Mouse (Mus musculus) embryo, embryonic 10.5 days (tissue): Measurements from ENCODE around the gene Rpl36al.
"Not testable (repeated sequence)": the region's sequence is repeated elsewhere in the genome, so short reads cannot be mapped to it uniquely, and the experiment has no call there.

ENCODE experiments used
- DNase-seq: peaks from one replicate; pipeline ENCODE4 v3.0.0-alpha.2; 2015; ENCODE audit warnings: low spot score

Gene Rpl36al

DNA sequence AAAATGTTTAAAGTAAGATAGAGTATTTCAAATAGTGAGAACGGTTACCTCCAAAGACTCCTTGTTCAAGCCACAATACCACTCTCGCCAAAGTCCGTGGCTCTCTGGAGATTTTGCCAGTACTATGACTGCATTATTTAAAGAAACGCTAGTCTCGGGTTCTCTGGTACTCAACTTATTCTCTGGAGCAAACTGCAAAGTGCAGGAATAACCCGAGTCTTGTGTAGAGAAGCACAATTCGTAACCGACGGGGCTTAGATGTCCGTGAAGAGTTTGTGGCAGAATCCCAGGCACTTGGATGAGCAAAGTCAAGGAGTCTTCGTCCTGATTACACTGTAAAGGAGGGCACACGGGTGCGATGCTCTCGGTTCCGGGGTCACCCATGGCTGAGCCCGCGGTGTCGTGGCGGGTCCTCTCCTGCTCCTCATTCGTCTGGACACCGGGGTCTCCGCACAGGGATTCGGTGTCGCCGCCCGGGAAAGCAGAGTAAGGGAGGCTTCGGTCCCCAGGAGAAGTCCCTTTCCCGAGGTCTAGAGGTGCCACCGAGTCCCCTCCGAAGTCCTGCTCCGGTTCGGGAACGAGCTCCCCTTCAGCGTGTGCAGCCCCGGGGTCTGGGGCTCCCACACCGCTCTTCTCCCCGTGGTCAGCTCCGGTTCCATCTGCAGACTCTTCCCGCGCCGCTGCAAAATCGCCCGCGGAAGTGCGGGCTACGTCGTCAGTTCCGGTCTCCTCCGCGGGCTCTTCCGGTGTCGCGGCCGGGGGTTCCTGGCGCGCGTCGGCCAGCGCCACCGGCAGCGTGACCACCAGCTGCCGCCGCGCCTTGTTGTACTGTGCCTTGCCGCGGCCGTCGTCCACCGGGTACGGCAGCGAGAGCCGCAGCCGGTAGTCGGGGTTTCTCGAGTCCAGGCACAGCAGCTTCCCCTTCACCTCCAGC lies 12.8 kb upstream of the Rpl36al start, which contains the start of gene Gm49383:
Gene Gm49383 (minus strand): TSS at position 661 of the 934 bp plus-strand sequence.
- peak; percentile 90 for DNase-seq

DNA sequence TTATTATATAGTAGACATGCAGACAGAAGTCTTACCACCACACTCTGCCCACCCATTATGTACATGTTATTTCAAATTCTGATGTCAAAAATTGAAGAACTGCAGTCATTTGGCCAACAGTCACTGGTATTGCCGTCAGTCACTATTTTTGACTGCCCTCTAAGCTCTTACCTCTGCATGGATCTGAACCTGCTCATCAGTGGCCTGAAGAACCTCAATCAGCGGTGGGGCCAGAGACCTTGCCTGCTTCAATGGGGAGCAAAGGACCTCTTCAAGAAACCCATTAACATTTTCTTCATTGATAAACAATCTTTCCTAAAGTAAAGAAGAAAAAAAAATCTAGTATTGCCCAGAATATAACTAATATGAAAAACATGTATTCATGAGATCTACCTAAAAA lies 8.8 kb upstream of the Rpl36al start:
- no peak for DNase-seq

DNA sequence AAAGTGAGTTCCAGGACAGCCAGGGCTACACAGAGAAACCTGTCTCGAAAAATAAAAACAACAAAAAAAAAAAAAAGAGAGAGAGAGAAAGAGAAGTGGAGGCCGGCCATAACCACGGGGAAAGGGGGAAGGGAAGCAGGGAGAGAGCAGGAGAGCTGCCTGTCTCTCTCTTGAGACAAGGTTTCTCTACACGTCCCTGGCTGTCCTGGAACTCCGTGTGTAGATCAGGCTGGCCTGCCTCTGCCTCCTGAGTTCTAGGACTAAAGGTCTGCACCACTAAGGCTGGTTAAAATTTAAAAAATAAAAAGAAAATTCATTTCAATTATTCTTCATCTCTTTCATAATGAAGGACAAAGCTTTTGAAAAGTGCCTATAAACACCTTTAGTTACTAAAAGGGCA lies 7.5 kb upstream of the Rpl36al start:
- DNase-seq: no peak

DNA sequence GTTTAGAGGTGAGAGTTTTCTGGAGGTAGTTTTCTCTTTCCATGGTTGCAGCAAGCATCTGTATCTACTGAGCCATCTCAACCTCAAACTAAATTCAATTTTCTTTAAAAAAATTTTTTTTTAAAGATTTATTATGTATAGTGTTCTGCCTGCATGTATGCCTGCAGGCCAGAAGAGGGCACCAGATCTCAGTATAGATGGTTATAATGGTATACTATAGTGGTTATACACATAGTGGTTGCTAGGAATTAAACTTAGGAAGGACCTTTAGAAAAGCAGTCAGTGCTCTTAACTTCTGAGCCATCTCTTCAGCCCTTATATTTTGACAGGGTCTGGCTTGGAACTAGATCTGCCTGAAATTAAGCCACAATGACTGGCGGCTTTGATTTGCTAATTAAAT lies 6.6 kb upstream of the Rpl36al start:
- no peak for DNase-seq

DNA sequence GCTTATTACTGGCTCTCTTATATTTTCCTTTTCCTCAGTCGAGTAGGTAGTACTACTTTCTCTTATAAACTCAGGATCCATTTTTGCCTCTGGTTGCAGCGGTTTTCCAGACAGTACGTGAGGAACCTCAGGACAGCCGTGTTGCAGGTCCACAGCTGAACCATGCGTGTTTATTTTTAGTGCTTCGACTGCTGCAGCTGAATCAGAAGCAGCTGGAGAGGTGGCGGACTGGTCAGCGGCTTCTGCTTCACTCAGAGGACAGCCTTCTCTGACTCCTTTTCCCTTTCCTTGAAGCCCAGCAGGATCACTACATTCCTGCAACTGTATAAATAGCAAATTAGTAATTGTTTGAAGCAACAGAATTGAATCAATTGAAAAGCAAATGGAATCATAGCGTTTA lies 6.2 kb upstream of the Rpl36al start:
- no peak for DNase-seq

DNA sequence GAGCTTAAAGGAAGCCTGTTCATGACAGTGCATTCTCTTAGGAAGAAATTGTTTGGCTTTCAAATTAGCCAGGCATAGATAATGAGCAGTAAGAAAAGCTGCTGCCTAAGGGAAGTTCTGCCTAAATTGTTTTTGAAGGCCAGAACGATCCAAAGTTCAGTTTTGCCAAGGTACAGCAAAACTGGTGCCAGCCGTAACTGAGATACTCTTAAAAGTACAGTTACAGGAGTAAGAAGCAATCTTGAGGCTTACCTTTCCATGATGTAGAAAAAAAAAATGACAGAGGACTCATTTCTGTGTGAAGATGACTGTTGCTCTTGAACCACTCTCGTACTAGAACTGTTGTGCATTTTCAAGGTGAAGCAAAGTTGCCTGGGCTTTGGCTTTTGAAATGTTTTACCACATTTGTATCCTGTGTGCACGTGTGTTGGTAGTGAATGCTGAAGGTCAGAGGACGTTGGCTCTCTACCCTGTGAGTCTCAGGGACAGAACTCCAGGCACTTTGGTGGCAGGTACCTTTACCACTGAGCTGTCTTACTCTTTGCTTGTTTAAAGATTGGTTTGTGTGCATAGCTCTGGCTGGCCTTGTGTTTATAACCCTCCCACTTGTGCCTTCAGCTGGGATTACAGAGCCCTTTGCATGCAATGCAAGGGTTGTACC lies 3.1 kb upstream of the Rpl36al start:
- DNase-seq: no peak

DNA sequence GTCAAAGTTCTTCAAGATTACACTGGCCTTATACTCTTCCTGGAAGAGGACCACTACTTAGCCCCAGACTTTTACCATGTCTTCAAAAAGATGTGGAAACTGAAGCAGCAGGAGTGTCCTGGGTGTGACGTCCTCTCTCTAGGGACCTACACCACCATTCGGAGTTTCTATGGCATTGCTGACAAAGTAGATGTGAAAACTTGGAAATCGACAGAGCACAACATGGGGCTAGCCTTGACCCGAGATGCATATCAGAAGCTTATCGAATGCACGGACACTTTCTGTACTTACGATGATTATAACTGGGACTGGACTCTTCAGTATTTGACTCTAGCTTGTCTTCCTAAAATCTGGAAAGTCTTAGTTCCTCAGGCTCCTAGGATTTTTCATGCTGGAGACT lies 1.5 kb upstream of the Rpl36al start:
- no peak for DNase-seq

DNA sequence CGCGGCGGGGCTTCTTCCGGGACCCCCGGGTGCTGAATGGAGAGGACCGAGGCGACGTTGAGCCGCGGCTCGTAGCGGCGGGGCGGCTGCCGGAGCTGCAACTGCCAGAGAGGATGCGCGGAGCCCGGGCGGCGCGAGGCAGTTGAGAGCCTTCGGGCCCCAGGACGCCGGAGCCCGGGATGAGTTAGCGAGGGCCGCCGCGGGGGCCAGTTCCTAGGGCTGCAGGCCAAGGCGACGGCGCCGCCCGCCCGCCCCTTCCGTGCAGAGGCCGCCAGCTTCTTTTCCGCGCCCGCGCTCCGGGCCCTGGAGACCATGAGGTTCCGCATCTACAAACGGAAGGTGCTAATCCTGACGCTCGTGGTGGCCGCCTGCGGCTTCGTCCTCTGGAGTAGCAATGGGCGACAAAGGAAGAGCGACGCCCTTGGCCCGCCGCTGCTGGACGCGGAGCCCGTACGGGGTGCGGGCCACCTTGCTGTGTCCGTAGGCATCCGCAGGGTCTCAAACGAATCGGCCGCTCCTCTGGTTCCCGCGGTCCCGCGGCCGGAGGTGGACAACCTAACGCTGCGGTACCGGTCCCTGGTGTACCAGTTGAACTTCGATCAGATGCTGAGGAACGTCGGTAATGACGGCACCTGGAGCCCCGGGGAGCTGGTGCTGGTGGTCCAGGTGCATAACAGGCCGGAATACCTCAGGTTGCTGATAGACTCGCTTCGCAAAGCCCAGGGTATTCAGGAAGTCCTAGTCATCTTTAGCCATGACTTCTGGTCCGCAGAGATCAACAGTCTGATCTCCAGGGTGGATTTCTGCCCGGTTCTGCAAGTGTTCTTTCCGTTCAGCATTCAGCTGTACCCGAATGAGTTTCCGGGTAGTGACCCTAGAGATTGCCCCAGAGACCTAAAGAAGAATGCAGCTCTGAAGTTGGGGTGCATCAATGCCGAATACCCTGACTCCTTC lies 736 bp upstream of the Rpl36al start:
- peak; percentile 52 for DNase-seq

DNA sequence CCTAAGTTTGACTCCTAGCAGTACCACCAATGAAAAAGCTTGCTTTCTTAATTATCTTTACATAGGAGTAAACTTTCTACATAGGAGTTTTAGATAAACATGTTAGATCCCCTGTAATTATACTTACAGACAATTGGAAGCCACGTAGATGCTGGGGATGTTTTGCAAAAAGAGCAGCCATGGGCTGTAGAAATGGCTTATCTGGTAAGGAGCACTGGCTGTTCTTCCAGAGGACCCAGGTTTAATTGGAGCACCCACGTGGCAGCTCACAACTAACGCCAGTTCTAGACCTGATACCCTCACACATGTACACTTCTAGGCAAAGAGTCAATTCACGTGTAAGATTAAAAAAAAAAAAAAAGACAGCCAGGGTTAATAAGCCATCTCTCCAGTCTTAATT lies 2.1 kb downstream of the Rpl36al start:
- DNase-seq: no peak

DNA sequence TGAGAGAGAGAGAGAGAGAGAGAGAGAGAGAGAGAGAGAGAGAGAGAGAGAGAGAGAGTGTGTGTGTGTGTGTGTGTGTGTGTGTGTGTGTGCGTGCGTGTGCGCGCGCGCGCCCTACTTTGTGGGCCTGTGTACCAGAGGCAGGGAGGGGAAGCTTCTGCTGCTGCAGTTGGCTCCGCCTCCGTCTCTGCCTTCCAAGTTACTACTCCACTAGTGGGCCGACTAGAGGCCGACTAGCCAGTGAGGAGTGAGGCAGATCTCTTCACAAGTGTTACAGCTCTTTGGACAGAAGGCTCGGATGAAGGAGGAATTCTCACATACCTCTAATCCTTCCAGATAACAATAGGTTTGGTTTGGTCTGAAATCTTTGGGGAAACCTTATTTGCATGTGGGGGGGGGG lies 4.5 kb downstream of the Rpl36al start:
- DNase-seq: no peak

DNA sequence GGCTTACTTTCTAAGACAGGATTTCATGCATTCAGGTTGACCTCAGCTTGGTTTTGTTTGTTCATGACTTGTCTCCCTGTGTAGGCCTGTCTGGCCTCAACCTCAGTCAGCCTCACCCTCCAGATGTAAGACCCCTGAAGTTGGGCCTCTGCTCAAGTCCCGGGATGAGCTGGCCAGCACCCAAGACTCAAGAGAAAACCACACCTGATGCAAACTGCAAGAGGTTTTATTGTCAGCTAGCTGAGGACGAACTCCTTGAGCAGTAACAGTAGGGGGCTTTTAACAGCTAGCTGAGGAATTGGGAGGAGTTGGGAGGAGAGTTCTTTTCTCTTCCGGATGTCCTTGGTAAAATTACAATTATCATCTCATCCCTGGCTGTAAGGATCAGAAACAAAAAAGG lies 6.4 kb downstream of the Rpl36al start:
- no peak for DNase-seq

DNA sequence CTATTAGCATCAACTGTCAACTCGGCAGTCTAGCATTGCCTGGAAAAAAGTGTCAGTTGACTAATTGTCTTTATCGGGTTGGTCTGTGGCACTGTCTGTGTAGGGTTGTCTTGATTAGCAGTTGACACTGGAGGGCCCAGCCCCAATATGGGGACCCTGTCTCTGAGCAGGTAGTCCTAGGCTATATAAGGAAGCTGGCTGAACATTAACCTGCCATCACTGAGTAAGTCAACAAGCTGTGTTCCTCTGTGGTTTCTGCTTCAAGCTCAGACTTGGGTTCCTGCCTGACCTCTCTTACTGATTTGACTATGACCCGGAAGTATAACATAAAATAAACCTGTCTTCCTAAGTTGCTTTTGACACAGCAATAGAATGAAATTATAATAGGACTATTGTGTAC lies 7.9 kb downstream of the Rpl36al start:
- no peak for DNase-seq

DNA sequence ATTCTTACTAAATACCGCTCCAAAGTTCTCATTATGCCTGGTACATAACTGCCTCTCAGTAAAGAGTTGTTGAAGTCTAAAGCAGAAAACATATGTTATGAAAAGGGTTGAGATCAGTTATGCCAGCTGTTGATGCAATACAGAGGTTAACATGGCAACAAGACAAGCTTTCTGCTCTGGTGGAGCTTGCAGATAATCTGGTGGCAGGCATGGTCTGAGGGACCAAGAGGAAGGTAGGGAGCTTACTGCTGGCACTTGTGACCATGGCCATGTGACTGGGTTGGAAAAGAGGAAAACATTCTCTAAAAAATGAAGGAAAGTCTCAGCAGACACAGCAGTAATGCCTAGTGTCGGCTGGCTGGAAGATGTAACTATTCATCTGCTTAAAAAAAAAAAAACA lies 12.6 kb downstream of the Rpl36al start:
- DNase-seq: no peak

DNA sequence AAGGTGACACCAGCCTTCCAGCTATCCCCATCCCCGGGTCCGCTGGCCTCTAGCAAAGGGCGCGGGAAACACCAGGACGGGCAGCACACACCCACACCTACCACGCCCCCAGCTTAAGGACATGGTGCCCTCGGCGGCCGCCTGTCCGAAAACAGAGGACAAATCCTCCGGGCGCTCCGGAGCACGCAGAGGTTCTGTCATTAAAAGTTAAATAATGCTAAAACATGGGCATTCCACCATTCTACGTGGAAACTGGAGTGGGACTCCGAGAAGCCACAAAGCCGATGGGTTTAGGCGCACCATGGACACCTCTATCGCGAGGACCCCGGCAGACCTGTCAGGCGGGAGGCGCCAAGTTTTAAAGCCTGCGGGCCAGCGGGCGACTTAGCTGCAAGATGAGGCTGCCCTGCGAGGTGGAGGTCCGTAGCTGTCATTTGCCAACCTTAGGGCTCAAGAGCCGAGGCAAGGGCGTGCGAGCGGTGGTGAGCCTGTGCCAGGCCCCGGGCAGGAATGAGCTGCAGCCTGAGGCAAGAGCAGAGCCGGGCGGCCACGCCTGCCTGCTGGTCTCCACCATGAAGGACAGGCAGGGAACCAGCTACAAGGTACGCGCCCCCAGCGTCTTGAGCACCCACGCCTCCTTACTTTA lies 15.3 kb downstream of the Rpl36al start, which contains the start of gene Lrr1:
Gene Lrr1 (plus strand): TSS at position 354 of the 646 bp plus-strand sequence.
- DNase-seq: peak; percentile 89

DNA sequence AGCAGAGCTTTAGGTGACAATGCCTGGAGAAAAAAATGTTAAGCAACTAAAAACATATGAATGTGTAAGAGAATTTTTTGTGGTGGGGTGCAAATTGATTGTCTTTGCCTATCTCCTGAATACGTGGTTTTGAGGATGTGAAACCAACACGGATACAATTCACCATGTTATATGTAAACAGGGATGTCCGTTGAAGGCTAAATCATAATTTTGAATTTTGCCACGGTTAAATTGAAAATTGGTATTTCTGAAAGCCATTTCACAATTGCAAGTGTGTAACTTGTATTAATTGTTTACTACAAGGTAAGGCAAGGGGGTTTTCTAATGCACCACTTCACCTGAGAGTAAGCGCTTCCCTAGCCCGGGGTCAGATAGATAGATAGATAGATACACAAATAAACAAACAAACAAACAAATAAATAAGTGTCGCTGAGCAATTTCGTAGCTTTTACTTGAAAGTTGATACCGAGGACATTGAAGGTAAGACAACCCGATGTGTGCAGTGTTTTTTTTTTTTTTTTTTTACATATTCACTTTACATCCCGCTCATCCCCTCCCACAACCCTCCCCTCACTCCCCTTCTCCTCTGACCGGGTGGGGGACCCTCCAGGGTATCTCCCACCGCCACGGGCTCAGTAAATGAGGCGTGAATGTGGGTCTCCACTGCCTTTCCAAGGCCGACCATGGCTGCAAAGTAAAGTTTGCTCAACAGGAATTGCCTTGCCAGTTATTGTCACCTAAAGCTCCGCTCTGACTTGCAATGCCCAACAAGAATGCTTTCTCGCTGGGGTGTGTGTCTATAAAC lies 16.0 kb downstream of the Rpl36al start:
- no peak for DNase-seq

DNA sequence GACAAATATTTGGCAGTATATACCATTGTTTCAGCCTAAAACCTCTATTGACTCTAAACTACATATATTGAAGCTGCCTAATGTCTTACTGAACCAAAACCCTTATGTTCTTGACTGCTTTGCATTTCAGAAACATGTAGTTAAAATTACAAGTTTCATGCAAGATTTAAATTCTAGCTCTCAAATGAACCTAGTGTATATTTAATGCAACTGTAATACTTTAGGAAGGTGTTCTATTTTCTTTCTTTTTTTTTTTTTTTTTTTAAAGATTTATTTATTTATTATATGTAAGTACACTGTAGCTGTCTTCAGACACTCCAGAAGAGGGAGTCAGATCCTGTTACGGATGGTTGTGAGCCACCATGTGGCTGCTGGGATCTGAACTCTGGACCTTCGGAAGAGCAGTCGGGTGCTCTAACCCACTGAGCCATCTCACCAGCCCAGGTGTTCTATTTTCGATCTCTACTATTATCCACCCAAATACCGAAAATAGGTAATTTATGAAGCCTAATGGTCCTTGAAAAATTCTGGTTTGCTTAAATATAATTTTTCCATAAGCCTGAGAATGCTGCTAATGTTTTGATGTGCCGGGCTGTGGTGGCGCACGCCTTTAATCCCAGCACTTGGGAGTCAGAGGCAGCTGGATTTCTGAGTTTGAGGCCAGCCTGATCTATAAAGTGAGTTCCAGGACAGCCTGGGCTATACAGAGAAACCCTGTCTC lies 16.9 kb downstream of the Rpl36al start:
- DNase-seq: not testable (repeated sequence)

DNA sequence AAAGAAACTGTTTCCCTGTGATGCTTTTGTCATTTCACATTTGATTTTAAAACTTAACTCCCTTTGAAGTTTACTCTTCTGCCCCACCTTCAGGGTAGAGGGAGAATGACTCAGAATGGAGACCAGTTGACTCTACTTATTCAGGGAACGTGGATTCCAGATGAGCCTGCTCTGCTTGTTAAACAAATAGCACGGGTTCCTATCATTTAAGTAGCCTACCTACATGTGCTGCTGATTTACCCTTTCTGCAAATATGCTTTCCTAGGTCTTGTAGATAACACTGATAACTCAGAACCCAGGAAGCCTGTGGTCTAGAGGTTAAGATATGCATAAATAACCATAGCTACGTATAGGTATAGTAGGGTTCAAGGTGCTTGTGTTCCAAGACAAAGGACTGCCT lies 19.0 kb downstream of the Rpl36al start:
- no peak for DNase-seq

DNA sequence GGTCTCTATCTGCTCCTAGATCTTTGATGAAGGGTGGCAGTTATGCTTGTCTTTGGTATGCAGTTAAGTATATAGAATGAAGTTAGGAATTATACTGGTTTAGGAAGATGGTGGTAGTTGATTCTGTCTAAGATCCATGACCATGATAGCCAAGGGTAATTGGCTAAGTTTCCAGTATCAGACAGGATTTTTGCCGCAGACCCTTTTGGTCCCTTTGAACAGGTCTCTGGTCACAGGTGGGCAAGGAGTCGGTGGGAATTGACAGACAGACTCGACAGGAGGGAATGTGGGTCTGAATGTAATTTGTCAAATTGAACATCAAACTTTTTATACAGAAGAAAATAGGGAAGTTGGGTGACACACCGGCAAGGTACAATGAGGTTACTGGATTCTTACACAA lies 20.3 kb downstream of the Rpl36al start:
- DNase-seq: not testable (repeated sequence)

DNA sequence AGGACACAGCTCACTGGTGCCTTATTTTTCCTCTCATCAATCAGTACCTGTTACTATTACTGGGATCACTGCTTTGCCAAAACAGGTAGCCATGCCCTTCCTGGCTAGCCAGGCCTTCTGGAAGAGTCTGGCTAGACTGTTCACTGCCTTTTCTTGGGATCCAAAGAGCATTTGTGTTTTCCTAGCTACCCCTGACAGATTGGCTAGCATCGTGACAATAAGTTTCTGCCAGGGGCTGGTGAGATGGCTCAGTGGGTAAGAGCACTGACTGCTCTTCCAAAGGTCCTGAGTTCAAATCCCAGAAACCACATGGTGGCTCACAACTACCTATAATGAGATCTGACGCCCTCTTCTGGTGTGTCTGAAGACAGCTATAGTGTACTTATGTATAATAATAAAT lies 23.2 kb downstream of the Rpl36al start:
- not testable (repeated sequence) for DNase-seq

DNA sequence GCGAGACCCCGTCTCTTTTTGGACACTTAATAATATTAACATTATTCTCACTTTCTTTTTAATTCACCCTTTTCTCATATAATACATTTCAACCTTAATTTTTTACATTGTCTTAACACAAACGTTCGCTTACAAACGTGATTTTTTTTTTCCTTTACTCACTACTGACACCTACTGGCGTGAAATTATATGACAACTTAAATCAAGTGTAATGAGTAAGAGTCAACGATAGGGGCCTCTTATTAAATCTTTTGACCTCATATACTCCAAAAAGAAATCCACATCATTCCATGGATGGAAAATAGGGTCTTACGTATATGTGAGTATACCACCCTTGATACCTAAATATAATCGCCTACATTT lies 24.3 kb downstream of the Rpl36al start:
- peak; percentile 91 for DNase-seq
